Mouse (Mus musculus) adrenal gland (tissue): Measurements from ENCODE around the gene Efcab14.

Experiments
- intact Hi-C: fragments of 180-260 bp; cut with DNase I; formaldehyde crosslinking; loops from one replicate; pipeline ENCODE4 v1.15.1; 2025
- long read RNA-seq, 2 experiments: library from polyadenylated mRNA; unstranded; transcript quantifications; one replicate each; pipeline ENCODE4 v2.0.0; 2020; ENCODE audit warnings: borderline replicate concordance in 1 of 2; ENCODE audit not compliant: insufficient replicate concordance in 1 of 2

Gene Efcab14
- long read RNA-seq, experiment 1, transcript Efcab14-204 (11 exons, 2,792 nt), result major isoform, 20 of 42 reads
- long read RNA-seq, experiment 1, partial matches to known transcripts, result 21 of 42 reads
- long read RNA-seq, experiment 1, other reads (novel, unspliced or antisense), result 1 of 42 reads
- long read RNA-seq, experiment 2, transcript Efcab14-204 (11 exons, 2,792 nt), result major isoform, 30 of 47 reads
- long read RNA-seq, experiment 2, partial matches to known transcripts, result 15 of 47 reads
- long read RNA-seq, experiment 2, other reads (novel, unspliced or antisense), result 2 of 47 reads

- intact Hi-C loops, result loop anchor here (5.0 kb wide), 1 partner anchor 100 kb away; the partner anchor contains the start of gene Mknk1
Observed at GRCm38 (mm10) chr4:115737551-115738041, at the start of gene Efcab14. Gene Efcab14, plus strand, starts transcription at chr4:115737744.

GRCm38 (mm10) chr4:115701468-115701867 is 36.1 kb upstream of the Efcab14 start:
- intact Hi-C loops, result loop anchor here (10.0 kb wide), 1 partner anchor 337 kb away; no protein-coding TSS in a partner anchor

DNA sequence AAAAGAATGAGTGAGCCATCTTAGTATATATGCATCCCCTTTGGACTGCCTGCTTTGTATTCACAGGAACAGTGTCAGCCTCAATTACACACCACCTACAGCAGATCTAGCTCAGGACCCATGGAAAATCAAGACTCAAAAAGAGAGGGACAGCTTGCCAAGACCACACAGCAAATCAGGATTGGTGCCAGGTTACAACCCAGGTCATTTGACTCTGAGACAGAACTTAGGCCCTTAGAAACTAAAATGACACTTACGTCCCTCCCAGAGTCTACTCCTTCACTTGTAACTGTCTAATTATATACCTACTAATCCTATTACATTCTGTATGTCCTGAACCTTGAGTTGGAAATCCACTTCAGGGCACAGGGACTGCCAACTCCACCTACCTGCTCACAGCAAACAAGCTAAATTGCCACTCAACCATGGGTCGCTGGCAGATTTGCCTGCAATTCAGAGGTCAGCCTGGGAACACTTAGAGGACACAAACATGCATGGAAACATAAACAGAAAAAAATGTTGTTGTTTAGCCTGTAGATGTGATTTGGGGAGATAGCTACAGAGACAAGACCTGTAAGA is 33.5 kb upstream of the Efcab14 start:
- intact Hi-C loops, result loop anchor here (10.0 kb wide), 1 partner anchor 339 kb away; no protein-coding TSS in a partner anchor

DNA sequence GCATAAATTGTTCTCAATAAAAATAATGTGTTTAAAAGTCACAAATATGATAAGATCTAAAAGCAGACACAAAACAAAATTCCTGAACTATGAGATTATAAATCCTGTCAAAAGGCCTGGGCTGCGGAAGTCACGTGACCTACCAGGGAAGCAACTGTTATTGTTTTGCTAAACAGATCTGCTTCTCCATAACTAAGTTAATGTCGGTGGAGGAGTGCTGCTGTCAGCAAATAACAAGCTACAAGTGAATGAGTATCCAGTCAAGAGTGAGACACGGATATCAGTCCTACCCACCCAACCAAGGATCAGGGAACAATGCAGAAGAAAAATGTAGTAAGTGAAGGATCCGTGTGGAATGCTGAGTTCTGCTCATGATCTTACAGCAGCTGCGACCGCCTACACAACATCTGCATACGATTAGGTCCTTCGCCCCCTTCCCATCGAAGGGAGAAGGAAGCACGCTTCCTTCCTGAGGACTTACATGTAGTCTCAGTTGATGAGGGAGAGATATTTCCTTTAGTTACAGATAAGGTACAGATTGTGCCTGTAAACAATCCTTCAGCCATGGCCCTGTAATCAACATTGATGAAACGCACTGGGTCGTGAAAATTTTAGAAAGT is 28.5 kb upstream of the Efcab14 start:
- intact Hi-C loops, result loop anchor here (10.0 kb wide), 1 partner anchor 344 kb away; no protein-coding TSS in a partner anchor

- intact Hi-C loops, result loop anchor here (10.0 kb wide), 1 partner anchor 345 kb away; no protein-coding TSS in a partner anchor
Observed at GRCm38 (mm10) chr4:115709792-115710418, 27.6 kb upstream of the Efcab14 start.

GRCm38 (mm10) chr4:115728721-115729120 is 8.8 kb upstream of the Efcab14 start:
- intact Hi-C loops, result no loop called here

- intact Hi-C loops, result loop anchor here (2.0 to 5.0 kb wide), 3 partner anchors 171 to 251 kb away; no protein-coding TSS in a partner anchor
Observed at GRCm38 (mm10) chr4:115731588-115732222, 5.8 kb upstream of the Efcab14 start.

DNA sequence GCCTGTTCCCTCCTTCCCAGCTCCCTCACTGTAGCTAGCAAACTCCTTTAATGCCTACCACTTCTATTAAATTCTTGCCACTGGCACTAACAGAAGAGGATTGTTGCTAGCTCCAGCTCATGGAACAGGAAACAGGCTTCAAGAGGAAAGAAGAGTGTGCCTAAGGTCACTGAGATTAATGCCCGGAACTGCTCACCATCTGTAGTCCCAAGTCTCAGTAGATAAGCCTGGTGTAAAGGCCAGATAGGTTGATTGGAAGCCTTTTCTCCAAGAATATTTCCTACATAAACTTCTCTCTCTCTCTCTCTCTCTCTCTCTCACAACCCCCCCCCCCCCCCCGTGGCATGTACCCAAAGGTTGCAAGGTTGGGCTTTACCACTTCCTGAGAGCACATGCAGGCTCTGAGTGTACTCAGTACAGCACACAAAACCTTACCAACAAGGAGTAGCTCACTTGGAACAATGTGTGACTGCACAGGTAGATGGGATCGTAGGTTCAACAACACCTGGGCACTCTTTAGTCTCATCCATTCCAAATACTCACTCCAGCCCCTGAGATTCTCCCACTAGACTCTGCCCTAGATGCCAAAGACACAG is 5.2 kb upstream of the Efcab14 start:
- intact Hi-C loops, result loop anchor here (5.0 kb wide), 2 partner anchors 170 to 250 kb away; no protein-coding TSS in a partner anchor

- intact Hi-C loops, result loop anchor here (5.0 kb wide), 2 partner anchors 169 to 249 kb away; no protein-coding TSS in a partner anchor
Observed at GRCm38 (mm10) chr4:115733746-115734145, 3.8 kb upstream of the Efcab14 start.

GRCm38 (mm10) chr4:115734867-115735266 is 2.7 kb upstream of the Efcab14 start:
- intact Hi-C loops, result loop anchor here (5.0 kb wide), 3 partner anchors 102 to 247 kb away; partner anchors contain the start of gene Mknk1

GRCm38 (mm10) chr4:115738481-115738985 is 989 bp downstream of the Efcab14 start:
- intact Hi-C loops, result loop anchor here (5.0 kb wide), 1 partner anchor 99 kb away; the partner anchor contains the start of gene Mknk1

DNA sequence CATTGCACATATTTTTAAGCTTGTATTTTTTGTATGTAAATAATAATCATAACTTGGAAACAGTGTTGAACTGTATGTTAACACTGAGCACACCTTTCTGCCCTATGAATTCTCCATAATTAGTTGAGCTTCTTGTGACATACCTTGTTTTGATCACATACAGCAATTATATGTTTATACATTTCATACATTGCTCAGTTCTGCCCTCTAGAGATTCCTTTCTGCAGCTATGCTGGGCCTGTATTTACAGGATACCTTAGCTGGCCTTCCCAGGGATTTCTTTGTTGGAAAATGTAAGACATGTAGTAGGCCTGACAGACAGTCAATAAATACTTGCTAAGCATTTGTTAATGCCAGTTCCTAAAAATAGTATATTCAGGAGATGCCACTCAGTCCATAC is 5.1 kb downstream of the Efcab14 start:
- intact Hi-C loops, result no loop called here

DNA sequence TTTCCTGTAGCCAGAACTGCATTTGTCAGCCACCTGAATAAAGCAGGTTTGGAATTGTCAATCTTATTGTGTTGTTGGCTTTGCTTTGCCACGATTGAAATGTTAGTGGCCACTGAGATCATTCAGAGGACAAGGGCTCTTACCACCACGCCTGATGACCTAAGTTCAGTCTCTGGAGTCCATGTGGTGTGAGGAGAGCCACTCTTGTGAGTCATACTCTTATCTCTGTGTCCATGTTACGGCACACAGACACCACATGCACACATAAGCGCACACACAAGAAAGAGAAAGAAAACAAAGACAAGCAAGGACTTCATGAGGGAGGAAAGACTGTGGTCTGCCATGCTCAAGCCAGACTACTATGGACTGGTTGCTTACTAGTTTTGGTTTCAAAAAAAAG is 5.6 kb downstream of the Efcab14 start:
- intact Hi-C loops, result no loop called here

- intact Hi-C loops, result no loop called here
Observed at GRCm38 (mm10) chr4:115748181-115748580, 10.6 kb downstream of the Efcab14 start.

- intact Hi-C loops, result no loop called here
Observed at GRCm38 (mm10) chr4:115749336-115749735, 11.8 kb downstream of the Efcab14 start.

DNA sequence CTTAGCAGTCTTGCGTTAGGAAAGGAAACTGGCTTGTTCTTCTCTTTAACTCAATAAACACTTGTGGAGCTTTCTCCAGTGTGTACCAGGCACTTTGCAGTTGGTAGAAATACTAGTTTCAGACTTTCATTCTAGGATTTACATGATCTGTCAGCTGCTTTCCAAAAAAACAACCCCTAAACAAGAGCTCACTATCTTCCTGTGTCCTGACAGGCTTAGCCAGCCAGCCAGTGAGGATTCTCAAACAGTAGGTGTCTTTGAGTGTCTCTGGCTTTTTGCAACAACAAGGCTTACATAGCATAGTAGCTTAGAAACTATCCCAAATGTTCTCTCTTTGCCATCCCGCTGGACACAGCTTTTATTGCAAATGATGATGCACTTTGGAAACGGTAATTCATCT is 16.6 kb downstream of the Efcab14 start:
- intact Hi-C loops, result no loop called here

- intact Hi-C loops, result no loop called here
Observed at GRCm38 (mm10) chr4:115754851-115755250, 17.3 kb downstream of the Efcab14 start.

- intact Hi-C loops, result no loop called here
Observed at GRCm38 (mm10) chr4:115761206-115761605, 23.7 kb downstream of the Efcab14 start.

DNA sequence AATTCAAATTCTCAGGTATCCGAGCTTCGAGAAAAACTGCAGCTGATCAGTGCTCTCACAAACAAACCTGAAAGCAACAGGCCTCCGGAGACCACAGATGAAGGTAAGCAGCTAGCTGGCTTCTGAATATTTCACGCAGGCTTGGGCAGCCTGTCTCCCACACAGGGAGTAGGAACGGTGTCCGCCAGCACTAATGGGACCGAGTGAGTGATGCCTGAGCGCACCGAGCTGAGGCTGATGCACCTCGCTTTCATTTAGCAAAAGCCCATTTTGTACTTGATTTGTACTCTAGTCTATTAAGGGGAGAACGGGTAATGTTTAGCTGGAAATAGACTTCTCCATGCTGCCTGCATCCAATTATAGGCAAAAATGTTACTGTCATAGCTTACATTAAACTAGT is 27.0 kb downstream of the Efcab14 start:
- intact Hi-C loops, result no loop called here
